Mouse (Mus musculus) gastrocnemius, adult 18-20 months (tissue): Measurements from ENCODE around the gene Ap2a1. TPM values are rescaled to one million over a fixed set of nuclear protein-coding genes. Genes with fewer than 3 reads are reported as not detected.

Experiments used
- DNase-seq: peaks from one replicate; pipeline ENCODE4 v3.0.0; 2021; ENCODE audit warnings: low spot score
- total RNA-seq, 2 experiments: library from RNA; stranded (reverse); gene quantifications; 2 replicates each; pipeline ENCODE4 v1.2.3; 2021

Ap2a1 gene
- total RNA-seq, 2 experiments from 2014 or later = 59.8 to 64.4 TPM

DNA sequence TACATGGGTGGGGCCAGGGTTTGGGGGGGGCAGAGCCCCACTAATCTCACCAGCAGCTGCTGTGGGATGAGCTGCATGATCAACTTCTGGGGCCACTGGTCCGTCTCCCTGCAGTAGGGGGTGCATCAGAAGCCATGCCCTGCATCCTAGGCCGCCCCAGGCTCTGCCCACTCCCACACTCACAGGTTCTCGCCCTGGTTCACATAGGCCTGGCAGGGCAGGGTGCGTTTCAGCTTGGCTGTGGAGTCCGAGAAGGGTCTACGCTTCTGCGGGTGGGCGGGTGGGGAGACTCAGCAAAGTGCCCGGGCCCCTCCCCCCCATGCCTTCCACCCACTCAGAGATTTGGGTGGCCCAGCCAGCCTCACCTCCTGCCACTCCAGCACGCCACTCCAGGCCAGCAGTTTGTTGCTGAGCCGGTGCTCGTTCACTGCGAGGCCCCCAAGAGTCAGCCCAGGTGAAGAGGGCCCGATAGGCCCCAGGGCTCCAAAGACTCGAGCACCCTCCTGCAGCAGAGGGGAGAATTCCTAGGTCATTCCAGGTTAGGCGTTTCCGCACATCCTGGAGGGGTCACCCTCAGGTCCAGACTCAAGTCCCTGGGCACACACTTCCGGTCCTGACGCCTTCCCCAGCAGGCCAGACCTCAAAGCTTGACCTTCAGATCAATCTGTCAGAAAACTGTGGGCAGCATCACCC is 62.1 kb downstream of the Ap2a1 start:
- DNase-seq = no peak

DNA sequence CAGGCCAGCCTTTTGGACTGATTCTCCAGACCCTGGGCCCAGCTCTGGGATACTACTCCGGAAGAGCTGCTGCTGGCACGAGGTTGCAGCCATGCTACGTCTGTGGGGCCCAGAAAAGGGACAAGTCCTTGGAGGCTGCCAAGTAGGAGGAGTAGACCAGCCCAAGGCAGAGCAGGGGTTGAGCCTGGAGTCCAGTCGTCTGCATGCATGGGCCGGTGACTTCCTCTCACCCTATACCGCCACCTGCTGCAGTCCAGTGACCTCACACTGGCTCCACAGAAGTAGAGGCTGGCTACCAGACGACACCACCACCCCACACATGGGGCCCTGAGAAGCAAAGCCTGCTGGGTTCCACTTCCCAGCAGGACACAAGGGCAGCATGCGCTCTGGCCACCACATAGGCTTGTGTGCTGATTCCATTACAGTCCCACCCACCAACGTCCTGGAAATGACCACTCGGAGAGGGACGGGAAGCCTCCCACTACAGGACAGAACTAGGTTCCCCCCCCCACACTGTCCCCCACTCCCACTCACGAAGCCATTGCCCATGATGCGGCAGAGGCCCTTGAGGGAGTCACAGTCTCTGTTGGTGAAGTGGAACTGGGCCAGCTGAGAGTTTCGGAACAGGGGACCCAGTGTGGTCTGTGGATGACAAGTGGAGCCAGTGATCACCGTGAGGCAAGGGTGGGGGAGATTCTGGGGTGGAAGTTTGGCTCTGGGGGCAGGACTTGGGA is 62.9 kb downstream of the Ap2a1 start:
- DNase-seq = peak; percentile 76

DNA sequence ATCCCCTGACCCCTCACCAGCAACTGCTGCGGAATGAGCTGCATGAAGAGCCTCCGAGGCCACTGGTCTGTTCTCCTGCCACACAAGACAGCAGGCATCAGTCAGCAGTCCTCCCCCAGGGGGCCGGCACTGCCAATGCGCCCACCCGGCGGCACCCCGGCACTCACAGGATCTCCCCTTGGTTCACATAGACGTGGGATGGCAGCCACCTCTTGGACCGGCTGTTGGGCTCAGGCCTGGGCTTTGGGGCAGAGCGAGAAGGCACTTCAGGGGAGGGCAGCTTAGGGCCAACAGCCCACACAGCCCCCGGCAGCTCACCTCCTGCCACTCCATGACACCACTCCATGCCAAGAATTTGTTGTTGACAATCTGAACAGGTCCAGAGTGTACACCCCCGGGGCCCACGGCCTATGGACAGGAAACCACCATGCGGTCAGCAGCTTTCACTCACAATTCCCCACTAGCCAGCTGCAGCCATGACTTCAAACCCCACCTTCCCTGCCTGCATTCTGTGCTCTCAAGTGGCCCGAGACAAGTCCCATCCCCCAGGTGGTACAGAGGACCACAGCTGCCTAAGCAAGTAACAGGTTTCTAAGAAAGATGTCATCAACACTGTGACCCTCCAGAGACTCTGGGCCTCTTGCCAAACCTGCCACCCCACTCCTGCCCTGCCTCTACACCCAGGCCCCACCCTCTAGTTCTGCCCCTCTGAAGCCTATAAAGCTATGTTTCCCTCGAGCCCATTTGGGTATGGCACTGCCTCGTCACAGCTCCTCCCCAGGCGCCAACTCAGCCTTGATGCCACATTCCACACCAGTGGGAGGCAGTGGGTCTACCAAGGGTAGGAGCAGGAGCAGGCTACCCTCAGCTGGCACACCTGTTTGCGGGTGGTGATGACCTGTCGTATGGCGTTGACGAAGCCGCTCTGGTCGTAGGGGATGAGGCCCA is 64.4 kb downstream of the Ap2a1 start:
- no peak for DNase-seq

DNA sequence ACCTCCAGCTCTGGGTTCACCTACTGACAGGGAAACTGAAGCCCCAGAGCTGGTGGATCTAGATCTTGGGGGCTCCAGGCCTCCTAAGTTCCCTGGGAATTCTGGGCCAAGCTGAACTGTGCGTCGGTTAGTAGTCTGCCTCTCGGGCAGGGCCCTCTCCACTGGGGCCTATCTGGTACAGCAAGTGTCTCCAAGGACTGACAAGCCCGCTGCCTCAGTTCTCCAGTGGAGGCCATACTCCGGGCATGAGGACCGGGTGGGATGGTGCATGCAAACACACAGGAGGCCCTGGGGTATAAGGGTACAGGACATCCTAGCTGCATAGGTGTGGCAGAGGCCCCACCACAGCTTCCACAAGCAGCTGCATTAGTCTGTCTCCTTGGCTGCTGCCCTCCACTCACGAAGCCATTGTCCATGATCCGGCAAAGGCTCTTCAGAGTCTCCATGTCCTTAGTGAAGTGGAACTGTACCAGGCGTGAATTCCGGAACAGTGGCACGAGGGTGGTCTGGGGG is 65.3 kb downstream of the Ap2a1 start:
- DNase-seq = no peak

DNA sequence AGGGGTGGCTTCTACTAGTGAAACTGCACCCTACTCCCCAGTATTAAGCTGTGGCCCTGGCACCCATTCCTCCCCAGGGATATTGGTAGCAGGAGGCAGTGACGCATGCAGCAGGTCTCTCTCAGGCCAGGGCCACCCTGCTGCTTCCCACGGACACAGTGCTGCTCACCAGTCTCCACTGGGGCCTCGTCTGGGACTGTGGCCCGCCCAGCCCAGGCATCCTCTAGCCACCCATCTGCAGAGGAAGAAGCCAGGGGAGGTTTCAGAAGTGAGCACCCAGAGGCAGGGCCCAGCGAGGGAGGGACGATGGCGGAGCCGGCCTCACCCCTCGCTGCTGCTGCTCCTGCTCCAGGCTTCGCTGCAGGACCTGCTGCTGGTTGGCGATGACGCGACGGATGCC is 66.1 kb downstream of the Ap2a1 start:
- DNase-seq = no peak

DNA sequence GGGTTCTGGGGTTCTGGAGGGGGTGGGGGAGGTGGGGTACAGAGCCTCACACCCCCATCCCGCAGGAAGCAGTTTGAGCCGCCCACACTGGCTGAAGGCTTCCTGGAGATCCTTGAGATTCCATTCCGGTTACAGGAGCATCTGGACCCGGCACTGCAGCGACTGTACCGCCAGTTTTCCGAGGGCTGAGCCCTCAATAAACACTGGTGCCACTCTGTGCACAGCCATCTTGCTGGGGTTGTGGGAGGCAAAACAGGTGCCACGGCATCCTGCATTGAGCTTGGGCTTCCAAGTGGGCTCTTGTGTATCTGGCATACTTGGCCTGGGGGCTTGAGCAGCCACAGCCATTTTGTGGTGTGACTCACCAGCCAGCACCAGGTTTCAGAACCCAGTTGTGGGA is 66.9 kb downstream of the Ap2a1 start:
- DNase-seq = no peak

DNA sequence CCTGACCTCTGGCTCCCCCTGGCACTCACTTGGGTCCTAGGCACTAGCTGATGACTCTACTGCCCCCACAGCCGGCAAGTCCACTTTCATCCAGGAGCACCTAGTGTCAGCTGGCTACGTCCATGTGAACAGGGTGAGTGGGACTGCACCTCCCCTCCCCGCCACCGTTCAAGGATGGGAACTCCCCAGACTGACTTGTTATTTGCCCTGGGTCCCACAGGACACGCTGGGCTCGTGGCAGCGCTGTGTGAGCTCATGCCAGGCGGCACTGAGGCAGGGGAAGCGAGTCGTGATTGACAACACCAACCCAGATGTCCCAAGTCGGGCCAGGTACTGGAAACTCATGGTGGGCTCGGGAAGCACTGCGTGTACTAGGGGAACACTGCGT is 67.9 kb downstream of the Ap2a1 start:
- no peak for DNase-seq

DNA sequence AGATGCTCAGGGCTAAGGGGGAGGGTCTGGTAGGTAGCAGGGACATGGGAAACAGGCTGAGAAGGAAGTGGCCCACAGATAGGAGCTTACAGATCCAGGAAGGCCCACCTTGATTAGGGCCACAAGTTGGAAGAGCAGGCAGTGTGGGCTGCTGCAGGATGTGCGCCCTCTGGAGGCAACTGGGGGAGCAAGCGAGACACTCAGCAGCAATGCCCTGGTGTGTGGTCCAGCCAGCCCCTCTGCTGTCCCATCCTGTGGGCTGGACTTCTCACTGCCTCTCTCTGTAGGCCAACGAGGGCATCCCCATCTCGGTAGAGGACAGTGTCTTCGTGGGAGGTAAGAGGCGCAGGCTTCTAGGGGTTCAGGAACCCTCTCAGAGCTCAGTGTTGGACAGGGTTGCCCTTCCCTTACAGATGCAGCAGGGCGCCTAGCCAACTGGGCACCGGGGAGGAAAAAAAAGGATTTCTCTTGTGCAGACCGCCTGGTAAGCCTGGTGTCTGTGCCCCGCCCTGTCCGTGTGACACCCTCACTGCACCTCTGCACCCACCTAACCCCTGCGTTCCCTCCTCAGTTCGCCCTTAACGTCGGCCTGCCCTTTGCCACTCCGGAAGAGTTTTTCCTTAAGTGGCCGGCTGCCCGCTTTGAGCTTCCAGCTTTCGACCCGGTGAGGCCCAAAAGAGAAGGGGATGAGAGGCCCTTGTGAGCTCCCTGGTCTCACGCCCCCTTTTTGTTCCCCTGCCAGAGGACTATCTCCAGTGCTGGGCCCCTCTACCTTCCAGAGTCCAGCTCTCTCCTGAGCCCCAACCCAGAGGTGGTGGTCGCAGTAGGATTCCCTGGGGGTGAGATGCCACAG is 68.5 kb downstream of the Ap2a1 start:
- peak; percentile 68 for DNase-seq

DNA sequence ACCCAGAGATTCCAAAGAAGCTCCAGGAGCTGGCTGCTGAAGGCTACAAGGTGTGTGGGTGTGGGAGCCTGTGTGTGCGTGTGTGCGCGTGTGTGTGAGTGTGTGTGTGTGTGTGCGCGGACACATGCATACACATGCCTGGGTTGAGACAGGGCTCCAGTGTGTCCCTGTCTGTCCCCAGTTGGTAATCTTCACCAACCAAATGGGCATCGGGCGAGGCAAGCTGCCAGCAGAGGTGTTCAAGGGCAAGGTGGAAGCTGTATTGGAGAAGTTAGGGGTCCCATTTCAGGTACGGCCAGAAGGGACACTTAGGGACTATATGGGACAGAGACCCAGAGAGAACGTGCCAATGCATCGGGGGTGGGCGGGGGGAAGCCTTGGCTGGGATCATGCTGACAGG is 69.4 kb downstream of the Ap2a1 start:
- no peak for DNase-seq

DNA sequence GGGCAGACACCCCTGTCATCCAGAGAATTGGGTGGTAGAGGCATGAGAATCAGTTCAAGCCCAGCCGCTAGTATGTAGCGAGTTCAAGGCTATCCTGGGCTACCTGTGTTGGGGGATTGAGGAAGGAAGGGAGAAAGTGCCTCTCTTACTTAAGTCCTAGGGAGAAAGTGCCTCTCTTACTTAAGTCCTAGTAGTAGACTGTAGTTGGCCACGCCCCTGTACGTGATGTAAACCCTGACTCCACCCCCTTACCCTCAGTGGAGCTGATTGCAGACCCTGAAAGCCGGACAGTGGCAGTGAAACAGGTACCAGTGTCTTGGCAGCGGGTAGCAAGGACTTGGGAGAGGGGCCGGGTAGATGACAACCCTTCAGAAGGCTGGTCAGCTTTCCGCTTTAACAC is 71.4 kb downstream of the Ap2a1 start:
- no peak for DNase-seq

DNA sequence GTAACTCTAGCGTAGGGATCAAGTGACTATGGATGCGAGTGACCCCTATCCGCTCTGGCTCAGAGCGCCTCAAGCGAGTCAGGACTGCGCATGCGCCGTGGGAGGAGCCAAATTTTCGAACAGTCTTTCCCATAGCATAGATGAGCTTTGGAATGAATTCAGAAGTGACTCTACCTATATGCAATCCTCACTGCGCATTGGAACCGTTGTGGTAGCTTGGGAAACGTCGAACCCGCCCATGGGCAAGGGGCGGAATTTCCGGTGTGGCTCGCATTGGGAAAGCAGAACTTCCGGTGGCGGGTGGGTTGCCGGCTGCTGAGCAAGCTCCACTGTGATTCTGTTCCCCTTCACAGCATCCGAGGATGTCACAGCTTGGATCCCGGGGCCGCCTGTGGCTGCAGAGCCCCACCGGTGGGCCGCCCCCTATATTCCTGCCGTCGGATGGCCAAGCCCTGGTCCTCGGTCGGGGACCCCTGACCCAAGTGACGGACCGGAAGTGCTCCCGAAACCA is 72.2 kb downstream of the Ap2a1 start, which contains the start of gene Pnkp:
Gene Pnkp (plus strand): TSS at position 98 of the 511 bp plus-strand sequence.
- DNase-seq = peak; percentile 86

DNA sequence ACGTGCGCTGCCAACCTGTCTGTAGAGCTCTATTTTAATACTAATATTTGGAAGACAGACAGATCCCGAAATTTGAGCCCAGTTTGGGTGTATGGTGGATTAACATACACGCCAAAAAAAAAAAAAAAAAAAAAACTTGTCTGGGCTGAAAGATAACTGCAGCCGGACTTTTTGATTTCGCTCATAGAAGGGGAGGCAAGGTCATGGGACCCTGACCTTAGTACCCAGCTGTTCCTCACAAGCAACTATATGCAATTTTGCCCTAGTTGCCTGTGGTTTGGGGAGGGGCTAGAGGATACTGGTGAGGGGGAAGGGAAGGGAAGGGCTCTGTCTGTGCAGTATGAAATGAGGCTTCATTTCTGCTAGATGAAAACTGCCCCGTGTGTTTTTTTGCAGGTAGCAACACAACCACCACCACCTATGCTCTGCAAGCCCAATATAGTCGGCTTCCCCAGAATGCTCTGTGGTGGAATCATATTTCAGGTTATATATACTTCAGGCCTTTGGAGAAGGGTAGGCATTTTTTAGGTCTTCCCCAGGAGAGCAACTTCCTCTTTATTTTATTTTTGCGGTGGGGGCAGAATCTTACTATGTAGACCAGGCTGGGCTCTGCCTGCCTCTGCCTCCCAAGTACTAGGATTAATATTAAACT is 72.9 kb downstream of the Ap2a1 start:
- no peak for DNase-seq

DNA sequence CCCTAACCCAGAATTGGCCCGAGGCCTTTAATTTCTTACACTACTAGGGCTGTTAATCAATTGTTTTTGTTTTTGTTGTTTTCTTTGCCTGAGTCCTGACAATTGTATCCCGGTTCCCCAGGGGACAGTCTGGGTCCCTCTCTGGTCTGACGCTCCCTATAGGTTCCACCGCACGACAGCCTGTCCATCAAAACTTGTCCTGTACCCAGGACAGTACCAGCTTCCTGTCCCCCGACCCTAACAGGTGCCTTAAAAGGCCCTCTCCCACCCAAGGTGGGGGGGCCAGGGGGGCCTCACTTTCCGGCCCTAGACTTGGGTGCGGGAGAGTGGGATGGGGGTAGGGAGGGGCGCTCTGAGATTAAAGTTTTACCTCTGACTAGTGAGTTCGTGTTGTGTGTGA is 74.3 kb downstream of the Ap2a1 start:
- DNase-seq = no peak

DNA sequence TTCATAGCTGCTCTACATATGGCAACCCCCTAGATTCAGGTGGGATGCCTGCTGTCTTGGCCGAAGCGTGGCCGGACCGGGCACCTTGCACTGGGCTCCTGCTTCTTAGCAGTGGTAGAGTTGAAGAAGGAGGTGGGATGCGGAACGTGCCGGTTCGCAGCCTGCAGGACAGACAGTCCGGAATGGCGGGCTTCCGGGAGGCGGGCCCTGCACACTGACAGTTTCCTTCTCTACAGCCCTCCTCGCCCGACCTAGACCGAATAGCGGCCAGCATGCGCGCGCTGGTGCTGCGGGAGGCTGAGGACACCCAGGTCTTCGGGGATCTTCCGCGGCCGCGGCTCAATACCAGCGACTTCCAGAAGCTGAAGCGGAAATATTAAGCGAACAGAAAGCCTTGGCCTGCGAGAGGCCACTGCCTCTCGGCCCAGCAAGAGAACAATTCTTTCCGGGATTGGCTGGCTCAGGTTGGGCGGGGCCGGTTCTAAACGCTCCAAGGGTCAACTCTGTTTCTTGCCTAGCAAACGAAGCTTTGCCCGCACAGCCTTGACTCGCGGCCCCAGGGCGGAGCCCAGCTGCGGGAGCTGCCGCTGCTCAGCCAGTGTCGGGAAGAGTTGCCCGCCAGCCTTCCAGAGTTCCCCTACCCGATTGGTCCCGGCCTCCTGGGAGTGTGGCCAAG is 74.8 kb downstream of the Ap2a1 start:
- DNase-seq = peak; percentile 81

DNA sequence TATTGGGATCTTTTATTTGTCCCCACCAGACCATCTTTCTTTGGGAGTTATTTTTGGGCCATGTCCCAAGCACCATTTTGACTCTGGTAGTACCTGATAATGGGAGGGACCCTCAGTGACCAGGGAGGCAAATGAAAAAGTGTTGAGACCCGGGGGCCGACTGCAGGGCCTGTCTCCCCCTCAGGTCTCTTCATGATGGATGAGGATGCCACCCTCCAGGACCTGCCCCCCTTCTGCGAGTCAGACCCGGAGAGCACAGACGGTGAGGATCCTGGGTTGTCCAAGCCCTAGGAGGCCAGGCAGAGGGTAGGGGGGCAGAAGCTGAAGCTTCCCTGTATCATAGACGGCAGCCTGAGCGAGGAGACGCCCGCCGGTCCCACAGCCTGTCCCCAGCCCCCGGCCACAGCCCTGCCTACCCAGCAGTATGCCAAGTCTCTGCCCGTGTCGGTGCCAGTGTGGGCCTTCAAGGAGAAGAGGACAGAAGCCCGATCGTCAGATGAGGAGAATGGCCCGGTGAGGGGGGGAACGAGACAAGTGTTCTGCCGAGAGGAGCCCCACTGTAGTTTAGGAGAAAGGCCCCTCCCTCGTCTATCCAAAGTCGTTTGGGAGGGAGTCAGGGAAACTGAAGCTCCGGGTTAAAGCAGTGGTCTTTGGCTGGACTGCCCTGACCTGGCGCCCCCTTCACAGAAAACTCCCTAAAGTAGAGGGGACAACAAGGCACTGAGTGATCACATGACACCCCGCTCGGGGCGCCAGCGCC is 75.5 kb downstream of the Ap2a1 start:
- DNase-seq = no peak

DNA sequence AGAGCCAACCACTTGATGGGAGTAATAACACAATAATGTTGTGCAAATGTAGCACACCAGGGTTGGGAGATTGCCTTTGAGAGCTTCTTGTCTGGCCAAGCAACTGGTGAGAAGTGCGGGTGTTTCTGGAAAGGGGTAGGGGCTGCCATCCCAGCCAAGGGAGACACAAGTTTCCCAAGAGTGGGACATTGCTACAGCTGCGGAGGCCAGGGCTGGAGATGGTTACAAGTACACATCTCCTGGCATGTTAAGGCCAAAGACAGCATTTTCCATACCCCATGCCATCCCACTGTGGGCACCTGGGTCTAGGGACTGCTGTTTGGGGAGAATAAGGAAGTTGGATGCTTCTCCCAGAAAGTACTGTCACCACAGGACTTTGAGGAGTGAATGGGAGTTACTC is 76.2 kb downstream of the Ap2a1 start:
- DNase-seq = no peak

DNA sequence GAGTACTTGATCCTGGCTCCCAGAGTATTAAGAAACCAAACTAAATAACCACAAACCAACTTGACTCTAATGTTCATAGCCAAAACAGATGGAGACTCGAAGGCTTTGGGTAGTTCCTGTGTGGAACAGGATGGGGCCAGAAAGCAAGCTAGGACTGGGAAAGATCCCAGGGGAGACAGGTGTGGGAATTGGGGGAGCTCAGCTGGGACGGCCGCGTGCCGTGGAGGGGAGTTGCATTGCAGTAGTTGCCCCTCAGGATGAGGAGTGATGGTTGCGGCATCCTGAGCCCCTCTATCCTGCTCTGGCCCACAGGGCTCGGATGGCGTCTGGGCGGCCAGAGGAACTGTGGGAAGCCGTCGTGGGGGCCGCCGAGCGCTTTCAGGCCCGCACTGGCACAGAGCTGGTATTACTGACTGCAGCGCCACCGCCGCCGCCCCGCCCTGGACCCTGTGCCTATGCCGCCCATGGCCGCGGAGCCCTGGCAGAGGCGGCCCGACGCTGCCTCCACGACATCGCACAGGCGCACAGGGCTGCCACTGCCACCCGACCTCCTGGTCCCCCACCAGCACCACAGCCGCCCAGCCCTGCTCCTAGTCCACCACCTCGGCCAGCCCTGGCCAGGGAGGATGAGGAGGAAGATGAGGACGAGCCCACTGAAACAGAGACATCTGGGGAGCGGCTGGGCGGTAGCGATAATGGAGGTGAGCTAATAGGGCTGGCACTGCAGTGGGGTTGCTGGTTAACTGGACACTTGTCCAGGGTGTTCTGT is 76.9 kb downstream of the Ap2a1 start:
- DNase-seq = no peak

DNA sequence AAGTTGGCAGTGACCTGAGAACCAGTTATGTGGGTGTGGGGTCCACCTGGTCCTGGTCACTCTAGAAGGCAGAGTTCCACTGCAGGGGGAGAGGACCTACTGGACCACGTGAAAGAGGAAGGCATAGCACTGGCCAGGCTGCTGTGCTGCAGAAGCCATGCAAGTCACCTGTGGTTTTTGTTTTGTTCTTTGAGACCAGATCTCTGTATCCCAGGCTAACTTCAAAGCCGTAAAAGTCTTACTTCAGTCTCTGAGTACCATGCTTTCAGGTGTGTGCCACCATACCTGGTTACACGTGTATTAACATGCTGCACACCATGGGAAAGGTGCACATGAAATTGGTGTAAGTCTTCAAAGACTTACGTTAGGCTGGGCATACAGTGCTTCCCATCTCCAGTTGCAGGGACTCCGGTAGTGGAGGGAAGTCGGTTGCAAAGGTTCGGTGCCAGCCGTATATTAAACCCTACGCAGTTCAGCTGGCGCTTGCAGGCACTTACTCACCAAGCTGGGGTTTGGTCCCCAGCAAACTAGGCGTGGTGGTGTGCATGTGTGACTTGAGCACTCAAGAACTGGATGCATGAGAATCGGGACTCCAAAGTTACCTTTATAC is 77.6 kb downstream of the Ap2a1 start:
- DNase-seq = no peak
